Mouse (Mus musculus): Measurements from ENCODE around the gene Coro7.

- TF ChIP-seq CTCF (IDR thresholded peaks at IDR 0.05; ENCODE audit: low read depth) (no peak), EP300 (IDR thresholded peaks at IDR 0.05; ENCODE audit: low read depth) (no peak)
Measured at GRCm38 (mm10) chr16:4639831-4640237, 39.7 kb downstream of the Coro7 start, which contains the start of the genes Vasn and Dnaja3.
